14 mouse cellular contexts compared by ENCODE assay signal in genomic region chr6:119554439-119554838, GRCm38 (mm10). TPM values are rescaled to one million over a fixed set of nuclear protein-coding genes. Genes with fewer than 3 reads are reported as not detected.
DNase-seq lines count a peak whose midpoint lies in the region; ATAC-seq and TF ChIP-seq lines count a peak whose summit lies in the region.
"Had no signal": no experiment of that assay in that cellular context is flagged by ENCODE, and none has a peak within 500 bp of the region (broad histone marks: within the 10 kb centered on the region; RNA-seq: fewer than 3 reads in every experiment).

No protein-coding gene starts in this region.

- H3K36me3 ChIP-seq in hindbrain, postnatal 0 days (ENCODE audit: insufficient read depth, low read length) = no peaks in the 10 kb centered on the region
- H3K36me3 ChIP-seq in hindbrain, embryonic 11.5 days (ENCODE audit: control insufficient read depth, insufficient read depth, low read length) = no peaks in the 10 kb centered on the region
- H3K36me3 ChIP-seq in testis, adult 2 months (ENCODE audit: control insufficient read depth, insufficient read depth, low read length) = no peaks in the 10 kb centered on the region
- H3K36me3 ChIP-seq in splenic B cell, adult 2 months (ENCODE audit: control insufficient read depth, insufficient read depth, low read length, poor library complexity, severe bottlenecking) = no peaks in the 10 kb centered on the region
- H3K36me3 ChIP-seq: G1E; hindbrain, embryonic 12.5 days; limb, embryonic 15.5 days had no signal

- H3K4me3 ChIP-seq in hindbrain, postnatal 0 days (ENCODE audit: low read length) = no peak overlapping the region
- no peak overlapping the region for H3K4me3 ChIP-seq in hindbrain, embryonic 11.5 days (ENCODE audit: low read depth, low read length)
- H3K4me3 ChIP-seq in testis, adult 2 months (ENCODE audit: control insufficient read depth, low read depth, low read length) = no peak overlapping the region
- H3K4me3 ChIP-seq: hindbrain, embryonic 12.5 days; limb, embryonic 15.5 days had no signal

- H3K4me2 ChIP-seq in hindbrain, postnatal 0 days (ENCODE audit: low read depth, low read length) = no peak overlapping the region
- H3K4me2 ChIP-seq in hindbrain, embryonic 11.5 days (replicated peaks; ENCODE audit: low read depth, low read length) = no peak overlapping the region
- H3K4me2 ChIP-seq: hindbrain, embryonic 12.5 days; limb, embryonic 15.5 days had no signal

- WGBS in hindbrain, postnatal 0 days = 68% methylated on average over 8 of the region's 8 CpGs
- WGBS in hindbrain, embryonic 11.5 days = 73% methylated on average over 8 of the region's 8 CpGs

- no peak for DNase-seq in hindbrain, postnatal 0 days (ENCODE audit: low spot score)
- DNase-seq in hindbrain, embryonic 11.5 days (ENCODE audit: low spot score) = no peak
- DNase-seq in testis, postnatal 14 days (ENCODE audit: low spot score) = no peak
- DNase-seq in R1 (ENCODE audit: low read depth, low spot score) = peak; percentile 63
- peak; percentile 12 for DNase-seq in splenic B cell, adult 2 months (ENCODE audit: low read depth, low spot score)
- DNase-seq in heart, postnatal 10 days = no peak
- DNase-seq: adrenal gland, adult 8-10 months; kidney, adult 9 months had no signal

- peak; percentile 34 for TF ChIP-seq CTCF in hindbrain, postnatal 0 days (IDR thresholded peaks at IDR 0.05; ENCODE audit: low read depth)
- peak; percentile 65 for TF ChIP-seq CTCF in testis, adult 2 months (IDR thresholded peaks at IDR 0.05; ENCODE audit: control insufficient read depth, insufficient read depth, insufficient replicate concordance, low read depth, low read length)

- H3K27ac ChIP-seq in hindbrain, postnatal 0 days = no peak overlapping the region
- no peak overlapping the region for H3K27ac ChIP-seq in hindbrain, embryonic 11.5 days (ENCODE audit: low read depth, low read length)
- H3K27ac ChIP-seq in testis, adult 2 months (ENCODE audit: control insufficient read depth, insufficient read depth, low read depth, low read length) = no peak overlapping the region
- H3K27ac ChIP-seq: hindbrain, embryonic 12.5 days; limb, embryonic 15.5 days had no signal

- H3K27me3 ChIP-seq in hindbrain, postnatal 0 days (ENCODE audit: insufficient read depth, low read length) = no peaks in the 10 kb centered on the region
- no peaks in the 10 kb centered on the region for H3K27me3 ChIP-seq in hindbrain, embryonic 11.5 days (ENCODE audit: control insufficient read depth, insufficient read depth, low read length)
- H3K27me3 ChIP-seq in testis, adult 2 months (ENCODE audit: control insufficient read depth, insufficient read depth, low read length) = no peaks in the 10 kb centered on the region
- H3K27me3 ChIP-seq in splenic B cell, adult 2 months (ENCODE audit: control insufficient read depth, insufficient read depth, low read length, poor library complexity, severe bottlenecking) = no peaks in the 10 kb centered on the region
- H3K27me3 ChIP-seq: hindbrain, embryonic 12.5 days; limb, embryonic 15.5 days had no signal

- H3K9me3 ChIP-seq in hindbrain, postnatal 0 days (ENCODE audit: low read length) = no peaks in the 10 kb centered on the region
- H3K9me3 ChIP-seq in hindbrain, embryonic 11.5 days (ENCODE audit: control insufficient read depth, low read length) = no peaks in the 10 kb centered on the region
- H3K9me3 ChIP-seq: G1E; hindbrain, embryonic 12.5 days; limb, embryonic 15.5 days had no signal

- no peak overlapping the region for H3K9ac ChIP-seq in hindbrain, postnatal 0 days (replicated peaks; ENCODE audit: low read length)
- no peak overlapping the region for H3K9ac ChIP-seq in hindbrain, embryonic 11.5 days (ENCODE audit: low read depth, low read length)
- H3K9ac ChIP-seq: hindbrain, embryonic 12.5 days; limb, embryonic 15.5 days had no signal

- ATAC-seq in hindbrain, postnatal 0 days = no peak
- ATAC-seq in hindbrain, embryonic 11.5 days (ENCODE audit: low FRiP score) = no peak
- ATAC-seq in activated CD4-positive, CD25-positive, alpha-beta regulatory T cell, adult 4 months = no peak

- intact Hi-C loops in heart, postnatal 10 days (cut with DNase I) = no loop called here

- H3K4me1 ChIP-seq in hindbrain, postnatal 0 days (ENCODE audit: insufficient read depth, low read length) = no peaks in the 10 kb centered on the region
- H3K4me1 ChIP-seq in hindbrain, embryonic 11.5 days (replicated peaks; ENCODE audit: control insufficient read depth, insufficient read depth, low read length) = no peaks in the 10 kb centered on the region
- peaks cover 2% of the 10 kb centered on the region for H3K4me1 ChIP-seq in testis, adult 2 months (ENCODE audit: control insufficient read depth, insufficient read depth, low read length)
- H3K4me1 ChIP-seq: hindbrain, embryonic 12.5 days; limb, embryonic 15.5 days had no signal

- no peak for TF ChIP-seq POLR2A in testis, adult 2 months (IDR thresholded peaks at IDR 0.05; ENCODE audit: control insufficient read depth, low read depth, low read length)

RNA-seq across cellular contexts. Expression of gene Wnt5b, which starts 10.3 kb away (rescaled TPM):
- total RNA-seq in hindbrain, postnatal 0 days (2014; rRNA removed) = 4.7 and 6.8 TPM in 2 replicates
- 3.6 and 3.7 TPM in 2 replicates for polyA plus RNA-seq in hindbrain, postnatal 0 days (2015; fragmentation: Nextera tagmentation; extraction: Ambion mirVana)
- polyA plus RNA-seq in hindbrain, embryonic 11.5 days (2014; fragmentation: Nextera tagmentation; extraction: Ambion mirVana) = 5.4 and 5.8 TPM in 2 replicates
- 3.8 and 3.9 TPM in 2 replicates for polyA plus RNA-seq in testis, adult 2 months (2012; rRNA removed)
- not detected for polyA plus RNA-seq in activated CD4-positive, CD25-positive, alpha-beta regulatory T cell, adult 4 months (2017; shearing (Covaris generic))
- total RNA-seq in heart, postnatal 10 days (2021) = 1 to 10 TPM; 5.3 to 7.2 TPM
- total RNA-seq: common myeloid progenitor, adult 5-6 weeks; G1E had no signal

Comparison
In these comparisons a context has a peak if more than half of its experiments do, and no peak if none do; other contexts are left out.
1. DNase-seq: peak in R1 (single experiment) and splenic B cell, adult 2 months (single experiment); none in hindbrain, postnatal 0 days (single experiment), hindbrain, embryonic 11.5 days (single experiment), testis, postnatal 14 days (single experiment) and heart, postnatal 10 days (0 of 2).